ENCODE assay signal across 8 mouse cellular contexts in the genomic region with DNA sequence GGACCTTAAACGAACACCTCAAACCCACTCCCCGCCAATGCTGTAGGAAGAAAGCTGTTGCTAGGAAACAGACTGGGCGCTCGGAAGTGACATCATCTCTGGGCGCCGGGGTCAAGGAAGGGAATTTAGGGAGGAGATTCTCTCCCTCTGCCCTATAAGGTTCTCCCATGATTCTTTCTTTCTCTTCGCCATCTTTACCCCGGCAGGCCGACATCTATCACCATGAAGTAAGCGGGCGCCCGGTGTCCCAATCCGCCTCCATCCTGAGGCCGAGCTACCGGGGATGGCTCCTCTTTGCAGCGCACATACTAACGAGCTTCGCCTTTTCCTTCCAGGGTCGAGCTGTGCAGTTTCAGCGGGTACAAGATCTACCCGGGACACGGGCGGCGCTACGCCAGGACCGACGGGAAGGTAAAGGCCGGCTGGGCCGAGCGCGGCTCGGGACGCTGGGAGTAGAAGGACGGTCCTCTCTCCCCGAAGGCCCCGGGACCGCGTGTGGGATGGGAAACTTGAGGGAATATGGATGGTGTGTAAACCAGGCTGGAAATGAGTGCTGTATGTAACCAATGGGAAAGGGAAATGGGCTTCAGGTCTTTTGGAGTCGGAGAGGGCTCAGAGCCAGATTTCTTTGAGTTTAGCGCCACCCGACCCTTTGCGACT. TPM values are rescaled to one million over a fixed set of nuclear protein-coding genes. Genes with fewer than 3 reads are reported as not detected.
A peak's percentile ranks its signal among the peaks of the same experiment; 100 is the strongest.
DNase-seq lines count a peak whose midpoint lies in the region; ATAC-seq and TF ChIP-seq lines count a peak whose summit lies in the region.

A gene (plus strand): TSS at position 64 of the 660 bp plus-strand sequence.

- peaks cover 27% of the 10 kb centered on the region for H3K36me3 ChIP-seq in embryonic facial prominence, embryonic 15.5 days
- H3K36me3 ChIP-seq in kidney, embryonic 14.5 days (ENCODE audit: control insufficient read depth, insufficient read depth, low read length) = peaks cover 29% of the 10 kb centered on the region
- peaks cover 29% of the 10 kb centered on the region for H3K36me3 ChIP-seq in limb, embryonic 15.5 days

- peak within 1 kb of the TSS; percentile 72 for H3K4me2 ChIP-seq in embryonic facial prominence, embryonic 15.5 days (replicated peaks)
- peak within 1 kb of the TSS; percentile 85 for H3K4me2 ChIP-seq in kidney, embryonic 14.5 days (replicated peaks; ENCODE audit: low read depth, low read length)
- H3K4me2 ChIP-seq in limb, embryonic 15.5 days = peak within 1 kb of the TSS; percentile 71

- no peaks in the 10 kb centered on the region for H3K9me3 ChIP-seq in embryonic facial prominence, embryonic 15.5 days (replicated peaks)
- no peaks in the 10 kb centered on the region for H3K9me3 ChIP-seq in kidney, embryonic 14.5 days (ENCODE audit: control insufficient read depth, low read length)
- no peaks in the 10 kb centered on the region for H3K9me3 ChIP-seq in limb, embryonic 15.5 days

- H3K4me3 ChIP-seq in bone marrow, adult 2 months (replicated peaks; ENCODE audit: control insufficient read depth, low read depth, low read length) = peak within 1 kb of the TSS; percentile 88
- peak within 1 kb of the TSS; percentile 74 for H3K4me3 ChIP-seq in embryonic facial prominence, embryonic 15.5 days (replicated peaks)
- H3K4me3 ChIP-seq in kidney, embryonic 14.5 days (ENCODE audit: low read length) = peak within 1 kb of the TSS; percentile 71
- peak within 1 kb of the TSS; percentile 69 for H3K4me3 ChIP-seq in limb, embryonic 15.5 days

- TF ChIP-seq CTCF in bone marrow, adult 2 months (IDR thresholded peaks at IDR 0.05; ENCODE audit: control insufficient read depth, insufficient read depth, low read length) = no peak

- WGBS in bone marrow, adult 2 months = under 1% methylated on average over 42 of the region's 42 CpGs
- WGBS in embryonic facial prominence, embryonic 15.5 days = under 1% methylated on average over 42 of the region's 42 CpGs
- WGBS in kidney, embryonic 14.5 days = under 1% methylated on average over 42 of the region's 42 CpGs
- under 1% methylated on average over 42 of the region's 42 CpGs for WGBS in limb, embryonic 15.5 days

- H3K4me1 ChIP-seq in bone marrow, adult 2 months (ENCODE audit: control insufficient read depth, insufficient read depth, low read length) = no peaks in the 10 kb centered on the region; the same call in 1 of the 2 replicates
- peaks cover 20% of the 10 kb centered on the region for H3K4me1 ChIP-seq in embryonic facial prominence, embryonic 15.5 days
- H3K4me1 ChIP-seq in kidney, embryonic 14.5 days (ENCODE audit: control insufficient read depth, insufficient read depth, low read length) = peaks cover 6% of the 10 kb centered on the region; the same call in 1 of the 2 replicates
- peaks cover 18% of the 10 kb centered on the region for H3K4me1 ChIP-seq in limb, embryonic 15.5 days

- DNase-seq in 416B (ENCODE audit: low read depth) = peak; percentile 97
- DNase-seq in heart, adult 9 months (ENCODE audit: low spot score in 2 of 2) = peak; percentile 94 to 95
- DNase-seq in monocyte, adult 2 months (ENCODE audit: low read depth in 1 of 2, low spot score in 2 of 2) = peak; percentile 77 to 87
- DNase-seq in spleen, postnatal 36 days (ENCODE audit: low spot score in 2 of 2) = peak; percentile 90 to 93

- peak within 1 kb of the TSS; percentile 81 for H3K9ac ChIP-seq in embryonic facial prominence, embryonic 15.5 days
- peak within 1 kb of the TSS; percentile 81 for H3K9ac ChIP-seq in kidney, embryonic 14.5 days (ENCODE audit: low read depth, low read length)
- peak within 1 kb of the TSS; percentile 76 for H3K9ac ChIP-seq in limb, embryonic 15.5 days

- H3K27ac ChIP-seq in bone marrow, adult 2 months (ENCODE audit: control insufficient read depth, insufficient read depth, low read depth, low read length, poor library complexity) = peak within 1 kb of the TSS; percentile 58
- H3K27ac ChIP-seq in embryonic facial prominence, embryonic 15.5 days (replicated peaks) = peak within 1 kb of the TSS; percentile 88
- H3K27ac ChIP-seq in kidney, embryonic 14.5 days (ENCODE audit: low read depth, low read length) = peak within 1 kb of the TSS; percentile 83; the same call in 1 of the 2 replicates
- peak within 1 kb of the TSS; percentile 89 for H3K27ac ChIP-seq in limb, embryonic 15.5 days

- TF ChIP-seq POLR2A in bone marrow, adult 2 months (IDR thresholded peaks at IDR 0.05; ENCODE audit: borderline replicate concordance, control insufficient read depth, low read depth, low read length) = peak; percentile 52; the same call in 1 of the 2 replicates

- no peaks in the 10 kb centered on the region for H3K27me3 ChIP-seq in embryonic facial prominence, embryonic 15.5 days
- no peaks in the 10 kb centered on the region for H3K27me3 ChIP-seq in kidney, embryonic 14.5 days (ENCODE audit: control insufficient read depth, insufficient read depth, low read length)
- H3K27me3 ChIP-seq in limb, embryonic 15.5 days = no peaks in the 10 kb centered on the region

- ATAC-seq in embryonic facial prominence, embryonic 15.5 days (ENCODE audit: insufficient number of reproducible peaks, low FRiP score, low TSS enrichment, low read depth) = peak; percentile 90
- peak; percentile 95 for ATAC-seq in kidney, embryonic 14.5 days (ENCODE audit: low FRiP score, low TSS enrichment)
- peak; percentile 89 for ATAC-seq in limb, embryonic 15.5 days (ENCODE audit: insufficient number of reproducible peaks, low FRiP score, low TSS enrichment, low read depth)

RNA-seq across cellular contexts. Expression of the gene that starts here (rescaled TPM):
- polyA plus RNA-seq in bone marrow, adult 2 months (2011; ENCODE audit: insufficient read depth, insufficient read length, low replicate concordance, missing spikeins) = 1,782 and 2,142 TPM in 2 replicates
- polyA plus RNA-seq in embryonic facial prominence, embryonic 15.5 days (2015; fragmentation: Nextera tagmentation; extraction: Ambion mirVana) = 716 and 747 TPM in 2 replicates
- 858 and 1,157 TPM in 2 replicates for polyA plus RNA-seq in kidney, embryonic 14.5 days (2014; fragmentation: Nextera tagmentation; extraction: Ambion mirVana)
- polyA plus RNA-seq in limb, embryonic 15.5 days (2015; fragmentation: Nextera tagmentation; extraction: Ambion mirVana) = 617 and 730 TPM in 2 replicates

Comparison
In these comparisons a context has a peak if more than half of its experiments do, and no peak if none do; other contexts are left out.
1. Peak in every context shown above with its lines: DNase-seq, ATAC-seq, H3K4me3 ChIP-seq and H3K27ac ChIP-seq.